Mouse (Mus musculus) macrophage (primary cell): ENCODE data around the gene Ripor3. TPM values are rescaled to one million over a fixed set of nuclear protein-coding genes. Genes with fewer than 3 reads are reported as not detected.

ENCODE experiments used
- H3K27ac ChIP-seq: fragments of 350-480 bp; formaldehyde crosslinking; 2 replicates; pipeline ENCODE4 v1.9.0; 2021
- H3K36me3 ChIP-seq: fragments of 350-480 bp; formaldehyde crosslinking; 2 replicates; pipeline ENCODE4 v1.9.0; 2021; ENCODE audit errors: inconsistent target
- H3K4me3 ChIP-seq: fragments of 350-480 bp; formaldehyde crosslinking; 2 replicates; pipeline ENCODE4 v1.9.0; 2021; ENCODE audit errors: inconsistent target
- H3K79me2 ChIP-seq: fragments of 350-480 bp; formaldehyde crosslinking; 2 replicates; pipeline ENCODE4 v1.9.0; 2021; ENCODE audit errors: inconsistent target
- WGBS: methylation state at CpG from one replicate; pipeline ENCODE4 v1.1.7; 2026; ENCODE audit warnings: inconsistent platforms; ENCODE audit not compliant: missing documents; 5-methylcytosine and 5-hydroxymethylcytosine counted together
- polyA plus RNA-seq: library from polyadenylated mRNA; stranded (reverse); fragments of 250-400 nt; gene quantifications from 3 replicates; pipeline ENCODE4 v1.2.4, GENCODE M21; 2018; ENCODE audit warnings: inconsistent platforms

Ripor3 gene
- polyA plus RNA-seq, 1 experiment from 2014 or later: not detected

DNA sequence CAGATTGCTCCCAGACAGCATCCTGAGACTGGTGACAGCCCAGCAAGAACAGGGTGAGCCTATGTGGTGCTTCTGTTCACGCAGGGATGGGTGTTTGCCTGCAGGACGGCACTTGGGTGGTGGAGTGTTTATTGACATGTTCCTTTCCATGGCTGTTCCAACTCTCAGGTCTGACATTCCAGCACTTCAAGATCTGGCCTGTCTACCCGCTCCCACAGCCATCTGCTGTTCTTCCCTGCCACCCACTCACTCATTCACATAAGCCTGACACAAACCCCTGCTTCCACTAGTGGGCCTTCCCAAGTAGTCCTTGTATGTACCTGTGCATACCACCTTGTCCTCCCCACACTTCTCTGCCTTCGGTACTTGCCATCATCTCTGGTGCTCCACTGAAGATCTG, 47.2 kb downstream of the Ripor3 start:
- Histone ChIP-seq H3K79me2 (peaks cover 80% of the 10 kb centered on the region), H3K4me3 (no peak overlapping the region), H3K36me3 (peaks cover 52% of the 10 kb centered on the region), H3K27ac (peak overlapping the region; percentile 94)
- WGBS: 93% methylated on average over 4 of the region's 4 CpGs

DNA sequence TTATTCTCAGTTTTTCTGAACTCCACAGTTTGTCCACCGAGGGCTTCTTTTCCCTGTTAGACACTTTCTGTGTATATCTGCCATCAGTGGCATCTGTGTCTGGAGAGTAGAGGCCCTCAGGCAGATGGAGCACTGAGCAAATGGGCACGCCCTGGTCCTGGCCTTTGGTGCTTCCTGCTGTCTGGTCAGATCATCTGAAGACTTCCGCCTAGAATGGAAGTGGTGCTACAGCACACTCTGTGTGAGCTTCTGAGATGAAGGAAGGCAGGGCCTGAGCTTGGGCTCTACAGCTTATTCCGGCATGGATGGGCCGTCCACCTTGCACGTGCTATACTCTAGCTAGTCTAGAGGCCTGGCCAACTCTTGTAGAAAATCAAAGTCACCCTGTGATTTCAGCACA, 48.1 kb downstream of the Ripor3 start:
- Histone ChIP-seq H3K4me3 (no peak overlapping the region), H3K36me3 (peaks cover 43% of the 10 kb centered on the region), H3K79me2 (peaks cover 88% of the 10 kb centered on the region), H3K27ac (peak overlapping the region; percentile 94)
- 84% methylated on average over 6 of the region's 6 CpGs for WGBS

DNA sequence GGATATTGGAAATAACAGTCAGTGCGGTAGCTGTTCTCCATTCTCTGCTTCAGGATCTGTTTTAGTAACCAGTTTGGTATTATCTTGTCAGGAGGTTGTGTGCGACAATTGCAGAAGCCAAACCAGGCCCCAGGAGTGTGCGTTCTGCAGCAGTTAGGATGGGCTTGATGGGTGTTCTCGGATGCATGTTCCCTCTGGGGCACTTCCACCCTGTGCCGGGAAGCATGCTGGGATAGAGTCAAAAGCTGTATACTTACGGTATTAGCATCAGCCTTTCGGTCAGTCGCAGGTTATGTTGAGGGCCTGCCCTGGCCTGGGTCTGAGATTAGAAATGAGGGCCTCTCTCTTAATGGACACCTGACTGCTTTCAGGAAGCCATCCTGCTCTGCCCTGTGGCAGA, 49.8 kb downstream of the Ripor3 start:
- peaks cover 26% of the 10 kb centered on the region for H3K36me3 ChIP-seq
- peaks cover 92% of the 10 kb centered on the region for H3K79me2 ChIP-seq
- no peak overlapping the region for H3K4me3 ChIP-seq
- peak overlapping the region; percentile 94 for H3K27ac ChIP-seq
- 90% methylated on average over 8 of the region's 8 CpGs for WGBS

DNA sequence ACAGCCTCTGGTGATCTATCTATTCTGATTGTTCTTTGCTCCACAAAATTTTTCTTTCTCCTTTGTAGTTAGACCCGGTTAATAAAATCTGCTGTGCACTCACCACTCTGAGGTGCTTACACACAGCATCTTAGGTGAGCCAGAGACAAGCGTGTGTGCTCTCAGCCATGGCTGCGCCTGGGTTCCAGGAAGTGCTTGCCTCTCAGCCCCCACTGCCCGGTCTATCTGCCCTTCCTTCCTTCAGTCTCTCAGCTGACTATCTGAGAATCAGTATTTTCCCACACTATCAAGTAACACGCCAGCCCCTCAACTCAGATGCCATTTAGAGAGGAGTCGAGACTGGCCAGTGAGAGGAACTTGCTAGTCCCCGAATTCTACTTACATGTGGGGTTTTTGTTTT, 50.4 kb downstream of the Ripor3 start:
- WGBS: 23% methylated on average over 7 of the region's 7 CpGs
- H3K27ac ChIP-seq: peak overlapping the region; percentile 94
- H3K79me2 ChIP-seq: peaks cover 92% of the 10 kb centered on the region
- peaks cover 21% of the 10 kb centered on the region for H3K36me3 ChIP-seq
- no peak overlapping the region for H3K4me3 ChIP-seq

DNA sequence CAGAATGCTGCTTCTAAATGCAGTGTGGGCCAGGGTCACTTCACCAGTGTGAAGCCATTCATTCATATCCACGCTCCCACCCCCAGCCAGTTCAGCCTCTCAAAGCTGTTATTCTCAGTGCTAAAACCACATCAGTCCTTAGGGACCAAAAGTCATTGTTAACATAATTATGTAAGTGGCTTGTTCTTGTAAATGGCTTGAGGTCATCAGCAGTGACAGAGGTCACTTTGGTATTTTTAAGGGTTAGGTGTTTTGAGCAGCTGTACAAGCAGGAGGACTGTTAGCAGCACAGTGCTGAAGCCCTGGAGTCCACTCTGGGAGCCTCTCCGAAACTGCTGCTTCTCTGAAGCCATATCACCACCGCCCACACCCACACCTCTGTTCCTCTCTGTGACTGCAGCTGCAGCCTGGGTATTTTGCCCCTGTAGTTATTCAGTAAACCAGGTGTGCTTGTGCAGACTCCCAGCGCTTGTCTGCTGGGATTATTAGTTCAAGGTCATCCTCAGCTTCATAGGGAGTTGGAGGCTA, 51.0 kb downstream of the Ripor3 start:
- WGBS: 53% methylated on average over 4 of the region's 4 CpGs
- H3K36me3 ChIP-seq: peaks cover 21% of the 10 kb centered on the region

DNA sequence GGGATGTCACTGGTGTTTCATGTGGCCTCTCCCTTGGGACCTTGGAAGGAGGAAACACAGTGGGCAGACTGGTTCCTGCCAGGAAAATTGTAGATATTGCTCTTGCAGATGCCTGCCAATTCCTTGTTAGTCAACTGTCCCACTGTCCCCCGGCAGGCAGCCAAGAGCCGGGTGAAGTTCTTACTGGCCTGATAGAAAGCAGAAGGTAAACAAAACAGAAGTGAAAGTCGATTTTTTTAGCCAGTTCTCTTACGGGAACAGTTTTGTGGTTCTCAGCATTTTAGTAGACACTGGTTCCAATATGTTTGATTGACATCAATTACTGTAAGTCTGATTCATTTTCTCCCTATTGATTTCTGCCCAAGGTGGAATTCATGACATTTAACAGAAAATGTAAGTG, 51.6 kb downstream of the Ripor3 start:
- Histone ChIP-seq H3K79me2 (peaks cover 92% of the 10 kb centered on the region), H3K27ac (peak overlapping the region; percentile 94), H3K4me3 (no peak overlapping the region), H3K36me3 (peaks cover 20% of the 10 kb centered on the region)
- 0% methylated on average over 4 of the region's 4 CpGs for WGBS

More for the DNA sequence above, 51.0 kb downstream of the Ripor3 start:
- Histone ChIP-seq H3K4me3 (no peak overlapping the region), H3K27ac (peak overlapping the region; percentile 94), H3K79me2 (peaks cover 92% of the 10 kb centered on the region)

DNA sequence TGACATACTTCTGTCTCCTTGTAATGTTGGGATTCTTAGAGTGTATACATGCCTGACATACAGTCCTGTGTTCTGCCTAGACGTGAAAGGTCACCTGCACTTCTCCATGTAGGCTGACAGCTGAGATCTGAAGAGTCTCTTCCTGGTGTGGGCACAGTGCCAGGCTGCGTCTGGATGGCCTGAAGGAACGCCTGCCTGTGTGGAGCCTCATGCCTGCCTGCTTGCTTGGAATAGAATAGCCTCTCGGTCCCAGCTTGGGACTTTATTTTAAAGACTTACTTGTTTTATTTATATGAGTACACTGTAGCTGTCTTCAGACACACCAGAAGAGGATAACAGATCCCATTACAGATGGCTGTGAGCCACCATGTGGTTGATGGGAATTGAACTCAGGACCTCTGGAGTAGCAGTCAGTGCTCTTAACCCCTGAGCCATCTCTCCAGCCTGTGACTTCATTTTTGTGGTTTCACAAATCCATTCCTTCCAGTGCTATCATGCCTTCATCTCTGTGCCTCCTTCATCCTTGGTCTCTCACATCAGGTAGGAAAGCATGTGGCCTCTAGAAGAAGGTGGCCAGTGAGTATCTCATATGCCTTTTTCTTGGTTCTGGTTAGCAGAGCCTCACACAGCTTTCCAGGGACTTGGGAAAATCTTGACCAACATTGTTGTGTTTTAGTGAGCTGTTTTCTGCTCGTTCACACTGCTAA, 52.2 kb downstream of the Ripor3 start:
- no peak overlapping the region for H3K4me3 ChIP-seq
- peak overlapping the region; percentile 94 for H3K27ac ChIP-seq
- H3K36me3 ChIP-seq: peaks cover 20% of the 10 kb centered on the region; the same call in 1 of the 2 replicates
- H3K79me2 ChIP-seq: peaks cover 92% of the 10 kb centered on the region
- 52% methylated on average over 5 of the region's 5 CpGs for WGBS

DNA sequence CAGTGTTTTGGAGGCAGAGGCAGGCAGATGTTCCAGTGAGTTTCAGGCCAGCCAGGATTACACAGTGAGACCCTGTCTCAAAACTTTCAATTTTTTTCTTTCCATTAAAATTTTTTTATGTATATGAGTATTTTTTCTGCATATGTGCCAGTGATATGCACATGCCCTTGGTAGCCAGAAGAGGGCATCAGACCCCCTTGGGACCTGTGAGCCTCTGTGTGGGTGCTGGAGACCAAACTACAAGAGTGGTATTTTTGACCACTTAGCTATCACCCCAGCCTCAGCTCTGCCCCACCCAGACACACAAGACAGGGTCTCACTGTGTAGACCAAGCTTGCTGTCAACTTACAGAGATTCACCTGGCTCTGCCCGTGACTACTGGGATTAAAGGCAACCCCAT, 52.9 kb downstream of the Ripor3 start:
- Histone ChIP-seq H3K36me3 (peaks cover 17% of the 10 kb centered on the region; the same call in 1 of the 2 replicates), H3K27ac (peak overlapping the region; percentile 94)
- 100% methylated on average over 1 of the region's 1 CpGs for WGBS

DNA sequence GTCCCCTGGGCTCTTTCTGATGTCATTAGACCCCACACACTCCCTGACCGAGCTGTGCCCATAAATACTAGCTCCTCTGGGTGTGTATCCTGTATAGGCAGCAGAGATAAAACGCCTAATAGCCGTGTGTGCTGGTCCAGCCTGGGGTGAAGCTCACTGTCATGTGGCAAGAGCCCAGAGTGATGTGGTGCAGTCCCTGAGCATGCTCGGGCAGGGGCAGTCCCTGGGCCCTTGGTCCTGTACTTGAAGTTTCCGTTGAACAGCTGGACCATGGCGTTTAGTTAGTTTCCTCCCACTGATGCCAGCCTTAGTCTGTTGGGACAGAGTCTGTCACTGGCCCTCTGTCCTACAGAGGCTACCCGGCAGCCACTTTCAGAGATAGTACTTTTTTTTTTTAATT, 55.5 kb downstream of the Ripor3 start:
- WGBS: 93% methylated on average over 7 of the region's 7 CpGs
- H3K79me2 ChIP-seq: peaks cover 92% of the 10 kb centered on the region
- H3K27ac ChIP-seq: no peak overlapping the region
- peaks cover 20% of the 10 kb centered on the region; the same call in 1 of the 2 replicates for H3K36me3 ChIP-seq
- H3K4me3 ChIP-seq: no peak overlapping the region

More for the DNA sequence above, 52.9 kb downstream of the Ripor3 start:
- no peak overlapping the region for H3K4me3 ChIP-seq
- H3K79me2 ChIP-seq: peaks cover 92% of the 10 kb centered on the region

DNA sequence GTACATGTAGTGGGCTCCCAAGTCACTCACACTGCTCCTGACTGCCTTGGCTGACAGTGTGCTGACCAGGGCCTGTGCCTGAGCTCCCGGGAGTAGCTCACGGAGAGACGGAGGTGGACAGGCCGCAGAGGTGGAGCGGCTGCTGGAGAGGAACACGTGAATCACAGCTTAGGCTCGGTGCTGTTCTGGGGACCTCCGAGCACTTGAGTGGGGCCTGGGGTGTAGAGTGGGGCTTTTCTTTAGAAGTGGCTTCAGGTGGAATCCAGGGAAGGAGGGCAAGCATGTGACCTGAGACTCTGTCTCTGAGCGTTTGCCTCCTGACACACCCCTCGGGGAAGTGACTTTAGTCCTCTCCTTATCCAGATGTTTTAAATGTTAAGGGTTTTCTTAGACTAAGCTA, 56.6 kb downstream of the Ripor3 start:
- Histone ChIP-seq H3K79me2 (peaks cover 87% of the 10 kb centered on the region), H3K27ac (no peak overlapping the region), H3K4me3 (no peak overlapping the region), H3K36me3 (peaks cover 20% of the 10 kb centered on the region; the same call in 1 of the 2 replicates)
- 92% methylated on average over 10 of the region's 10 CpGs for WGBS

DNA sequence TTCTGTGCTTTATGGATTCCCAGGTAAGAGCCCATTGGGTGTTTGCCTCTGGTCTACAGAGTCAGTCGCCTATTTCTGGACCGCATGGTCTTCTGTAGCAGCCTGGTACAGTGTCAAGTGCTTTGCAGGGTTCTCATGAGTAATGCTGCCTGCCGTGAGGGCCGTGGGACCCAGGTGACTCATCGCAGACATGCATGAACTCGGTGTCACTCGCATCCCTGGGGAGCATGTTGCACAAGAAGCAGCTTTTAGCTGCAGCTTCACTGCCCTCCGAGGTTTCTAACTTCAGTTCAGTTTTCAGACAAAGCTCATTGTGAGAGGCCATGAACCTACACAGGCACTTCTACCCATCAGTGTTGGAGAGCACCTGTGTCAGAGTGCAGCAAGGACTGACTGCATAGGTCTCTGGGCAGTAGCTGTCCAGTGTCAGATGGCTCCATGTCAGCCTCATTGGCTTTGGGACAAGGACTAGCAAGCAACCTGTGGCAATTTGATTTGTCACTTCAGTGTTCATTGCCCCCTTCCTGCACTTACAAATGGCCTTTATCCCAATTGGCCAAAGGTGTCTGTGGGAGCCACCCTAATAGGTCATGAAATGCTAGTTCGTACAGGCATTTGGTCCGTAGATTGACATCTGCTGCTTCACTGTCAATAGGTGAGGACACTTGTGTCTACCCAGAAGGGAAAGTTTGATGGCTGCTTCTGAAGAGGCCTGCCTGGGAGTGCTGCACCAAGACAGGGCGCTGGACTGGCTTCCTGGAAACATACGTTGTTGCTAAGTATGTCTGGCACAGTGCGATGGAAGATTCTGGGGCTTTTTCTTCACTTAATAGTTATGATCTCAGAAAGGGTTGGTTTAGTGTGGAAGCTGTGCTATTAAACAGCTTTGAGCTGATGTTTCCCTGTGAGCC, 58.9 kb downstream of the Ripor3 start:
- H3K4me3 ChIP-seq: no peak overlapping the region
- 55% methylated on average over 13 of the region's 13 CpGs for WGBS
- H3K79me2 ChIP-seq: peaks cover 93% of the 10 kb centered on the region
- H3K36me3 ChIP-seq: peaks cover 20% of the 10 kb centered on the region; the same call in 1 of the 2 replicates
- peak overlapping the region; percentile 98 for H3K27ac ChIP-seq

DNA sequence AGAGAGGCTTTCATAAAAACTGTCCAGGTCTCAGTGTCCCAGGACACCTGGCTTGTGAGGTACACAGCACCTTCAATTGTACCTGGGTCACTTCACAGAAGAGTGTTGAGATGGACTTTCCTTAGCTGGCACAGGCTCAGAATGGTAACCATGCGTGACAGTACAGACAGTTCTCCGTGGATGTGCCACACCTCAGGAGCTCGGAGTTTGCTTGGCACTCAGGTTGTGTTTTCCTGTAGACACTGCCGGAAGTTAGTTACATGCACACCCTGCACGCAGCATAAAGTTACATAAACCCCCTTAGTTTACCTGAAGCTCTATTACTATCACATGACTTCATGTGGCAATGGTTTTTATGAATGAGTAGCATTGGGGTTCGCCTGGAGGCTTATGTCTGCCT, 59.7 kb downstream of the Ripor3 start:
- H3K36me3 ChIP-seq: peaks cover 20% of the 10 kb centered on the region; the same call in 1 of the 2 replicates
- WGBS: 87% methylated on average over 6 of the region's 6 CpGs
- H3K27ac ChIP-seq: peak overlapping the region; percentile 98
- no peak overlapping the region for H3K4me3 ChIP-seq
- peaks cover 93% of the 10 kb centered on the region for H3K79me2 ChIP-seq

DNA sequence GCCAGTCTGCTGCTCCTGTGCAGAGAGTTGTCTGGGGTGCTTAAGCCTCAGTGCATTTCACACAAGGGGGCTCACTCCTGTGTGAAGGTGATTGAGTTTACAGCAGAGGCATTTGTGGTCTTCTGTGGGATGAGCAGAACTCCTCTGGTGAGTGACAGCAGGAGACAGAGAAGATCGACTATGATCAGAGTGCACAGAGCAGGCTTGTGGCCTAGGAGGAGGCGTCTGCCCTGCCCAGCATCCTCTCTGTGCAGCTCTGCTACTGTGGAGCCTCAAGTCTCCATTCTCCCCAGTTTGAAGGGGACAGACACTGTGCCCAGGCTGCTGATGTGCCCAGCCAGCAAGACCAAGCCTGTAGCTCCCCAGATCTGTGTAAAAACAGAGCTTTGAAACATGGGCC, 60.6 kb downstream of the Ripor3 start:
- Histone ChIP-seq H3K27ac (peak overlapping the region; percentile 98), H3K4me3 (no peak overlapping the region), H3K36me3 (peaks cover 17% of the 10 kb centered on the region; the same call in 1 of the 2 replicates), H3K79me2 (peaks cover 93% of the 10 kb centered on the region)
- 6% methylated on average over 2 of the region's 2 CpGs for WGBS

DNA sequence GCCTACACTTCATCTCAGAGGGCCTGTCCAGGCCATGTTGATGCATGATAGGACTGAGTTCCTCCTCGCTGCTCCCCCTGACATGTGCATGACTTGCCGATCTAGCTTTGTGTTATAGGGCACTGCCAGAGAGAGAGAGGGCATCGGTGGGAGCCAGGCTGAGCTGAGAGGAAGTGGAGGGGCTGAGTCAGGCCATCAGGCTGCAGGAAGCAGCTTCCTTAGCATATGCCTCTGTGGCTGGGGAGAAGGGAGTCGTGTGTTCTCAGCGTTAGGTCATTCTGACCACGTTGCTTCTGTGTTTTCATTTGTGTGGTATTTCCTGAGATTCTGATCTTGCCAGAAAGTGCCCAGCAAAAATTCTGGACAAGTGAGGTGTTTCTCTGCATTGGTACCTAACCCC, 61.2 kb downstream of the Ripor3 start:
- Histone ChIP-seq H3K27ac (peak overlapping the region; percentile 98), H3K36me3 (peaks cover 12% of the 10 kb centered on the region; the same call in 1 of the 2 replicates), H3K79me2 (peaks cover 93% of the 10 kb centered on the region), H3K4me3 (no peak overlapping the region)
- 2% methylated on average over 6 of the region's 6 CpGs for WGBS
